Mouse (Mus musculus) lung, postnatal 25 days (tissue): ENCODE results near the gene Patj.
"Not testable (repeated sequence)": the region's sequence is repeated elsewhere in the genome, so short reads cannot be mapped to it uniquely, and the experiment has no call there.

Experiments
- DNase-seq: peaks from one replicate; pipeline ENCODE4 v3.0.0; 2022; ENCODE audit warnings: low spot score

Patj gene

DNA sequence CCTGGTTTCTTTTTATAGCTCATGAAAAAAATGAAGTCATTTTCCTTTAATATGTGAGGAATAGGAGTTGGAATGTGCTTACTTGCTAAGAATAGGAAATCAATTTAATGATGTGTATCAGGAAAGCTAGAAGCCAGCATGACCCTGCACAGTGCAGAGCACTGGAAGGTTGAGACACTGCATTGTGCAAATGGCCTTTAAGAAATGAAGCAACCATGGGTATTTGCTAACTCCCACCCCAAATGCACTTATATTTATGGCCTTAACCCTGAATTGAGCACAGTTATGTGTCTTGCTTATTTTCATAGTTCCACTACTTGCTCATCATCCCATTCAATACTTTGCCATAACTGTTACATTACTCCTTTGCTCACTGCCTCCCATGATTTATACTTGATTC lies 181.7 kb downstream of the Patj start:
- DNase-seq = no peak

DNA sequence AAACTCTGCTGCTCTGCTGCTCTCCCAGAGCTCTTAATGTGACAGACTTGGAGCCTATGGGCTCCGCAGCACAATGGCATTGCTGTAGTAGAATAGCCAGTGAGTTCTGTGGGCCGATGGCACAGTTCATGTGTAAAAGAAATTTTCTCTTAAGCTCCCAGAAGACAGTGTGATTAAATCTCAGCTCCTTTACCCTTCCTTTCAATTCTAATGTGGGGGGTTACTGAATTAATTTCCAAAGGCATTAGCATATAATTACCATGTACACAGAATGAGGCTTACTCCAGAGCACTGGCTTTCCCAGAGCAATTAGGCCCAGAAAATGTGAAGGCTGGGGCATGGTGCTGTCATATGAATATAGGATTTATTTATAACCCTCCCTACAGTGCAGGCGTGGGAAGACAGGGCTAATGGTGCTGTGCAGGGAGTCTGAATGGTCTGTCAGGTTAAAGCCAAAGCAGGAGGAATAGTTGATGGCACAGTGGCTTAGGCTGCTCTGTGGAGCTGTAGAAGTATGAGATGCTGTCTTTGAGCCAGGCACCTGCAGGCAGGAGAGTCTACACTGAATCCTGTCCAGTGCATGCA lies 182.5 kb downstream of the Patj start:
- no peak for DNase-seq

DNA sequence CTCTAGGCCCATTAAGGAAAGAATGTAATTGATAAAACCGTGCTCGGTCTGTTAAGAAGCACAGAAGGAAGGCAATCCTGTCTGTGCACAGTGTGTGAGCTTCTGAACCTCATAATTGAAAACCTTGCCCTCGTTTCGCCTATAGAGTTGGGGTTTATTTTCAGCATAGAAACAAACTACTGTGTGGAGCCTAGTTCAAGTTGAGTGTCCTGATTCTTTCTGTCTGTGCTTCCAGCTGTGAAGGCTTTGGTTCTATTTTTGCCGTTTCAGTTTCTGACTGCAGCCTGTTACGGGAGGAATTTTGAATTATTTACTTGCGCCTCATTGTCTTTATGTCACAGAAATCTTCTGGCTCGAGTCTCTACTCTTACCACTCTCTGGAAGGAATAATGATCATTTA lies 185.9 kb downstream of the Patj start:
- no peak for DNase-seq

DNA sequence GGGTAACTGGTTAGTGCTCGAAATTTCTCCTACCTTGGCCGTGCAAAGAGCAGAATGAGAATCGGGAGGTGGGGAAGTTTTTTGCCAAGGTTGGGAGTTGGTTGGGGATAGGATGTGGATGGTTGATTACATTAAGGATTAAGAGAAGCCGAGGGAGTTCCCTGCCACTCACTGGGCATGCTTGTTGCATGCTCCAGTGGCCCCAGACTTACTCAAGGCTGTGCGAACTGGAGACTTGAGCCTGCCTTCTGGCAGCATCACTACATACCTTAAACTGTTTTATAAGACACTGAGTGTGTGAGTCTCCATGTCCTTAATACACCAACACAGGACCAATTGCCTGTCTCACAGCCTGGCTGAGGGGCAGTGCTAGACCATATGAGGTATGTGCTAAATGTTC lies 188.4 kb downstream of the Patj start:
- no peak for DNase-seq

DNA sequence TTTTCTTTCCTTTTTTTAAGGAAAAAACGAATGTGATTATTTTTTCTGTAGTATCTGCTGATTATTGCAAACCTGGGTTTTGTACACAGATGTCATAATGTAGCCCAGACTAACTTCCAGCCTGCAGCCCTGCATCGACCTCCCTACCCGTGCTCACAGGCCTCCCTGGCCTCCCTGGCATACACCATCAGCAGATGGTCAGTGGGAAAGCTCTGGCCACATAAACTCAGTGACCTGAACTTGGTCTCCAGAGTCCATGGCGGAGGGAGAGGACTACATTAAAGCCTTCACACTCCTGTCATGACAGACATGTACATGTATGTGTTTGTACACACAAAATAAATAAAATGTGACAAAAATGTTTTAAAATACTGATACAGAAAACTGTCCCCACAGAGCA lies 190.7 kb downstream of the Patj start:
- no peak for DNase-seq

DNA sequence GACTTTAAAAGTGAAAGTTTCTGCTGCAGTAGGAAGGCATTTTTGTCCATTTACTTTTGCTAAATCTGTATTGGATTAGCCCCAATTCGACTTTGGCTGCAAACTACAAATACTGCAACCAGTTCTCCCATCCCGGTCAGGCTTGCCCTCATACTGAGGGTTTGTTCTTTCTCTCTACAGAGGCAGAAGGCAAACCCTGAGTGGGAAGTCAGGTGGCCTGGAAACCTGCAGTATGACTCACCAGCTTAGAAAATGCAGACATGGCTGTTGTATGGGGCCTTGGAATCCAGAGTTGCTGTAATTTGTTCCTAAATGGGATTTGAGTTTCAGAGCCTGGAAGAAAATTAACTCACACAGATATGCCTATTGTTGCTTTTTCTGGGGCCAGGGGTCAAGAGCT lies 192.1 kb downstream of the Patj start:
- no peak for DNase-seq

DNA sequence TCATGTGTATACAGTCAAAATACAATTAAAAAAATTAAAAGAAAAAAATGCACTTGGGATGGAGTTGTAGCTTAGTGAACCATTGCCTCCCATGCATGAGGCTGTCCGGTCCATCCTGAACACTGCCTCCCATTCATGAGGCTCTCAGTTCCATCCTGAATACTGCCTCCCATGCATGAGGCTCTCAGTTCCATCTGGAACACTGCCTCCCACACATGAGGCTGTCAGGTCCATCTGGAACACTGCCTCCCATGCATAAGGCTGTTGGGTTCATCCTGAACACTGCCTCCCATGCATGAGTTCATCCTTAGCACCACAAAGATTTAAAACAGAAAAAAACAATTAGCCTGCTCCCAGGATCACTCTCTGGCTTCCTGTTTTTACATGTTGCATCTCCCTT lies 198.4 kb downstream of the Patj start:
- DNase-seq = no peak

DNA sequence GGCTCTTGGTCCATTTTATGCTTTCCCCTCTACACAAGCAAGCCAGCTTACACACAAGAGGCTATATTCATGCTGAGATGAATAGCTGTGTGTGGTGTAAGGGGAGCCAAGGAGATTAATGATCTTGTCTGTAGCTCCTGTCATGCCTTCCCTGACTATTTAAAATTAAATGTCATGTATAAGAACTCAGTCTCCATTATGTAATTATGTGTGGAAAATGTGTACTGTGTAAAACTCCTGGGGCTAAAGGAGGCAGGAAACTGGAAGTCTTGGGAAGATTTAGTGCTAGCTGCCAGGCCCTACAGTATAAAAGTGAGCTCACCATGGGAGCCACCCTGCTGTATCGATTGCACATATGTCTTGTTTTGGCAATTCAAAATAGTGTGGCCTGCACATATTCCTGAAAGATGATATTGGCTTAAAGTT lies 203.0 kb downstream of the Patj start:
- DNase-seq = no peak

DNA sequence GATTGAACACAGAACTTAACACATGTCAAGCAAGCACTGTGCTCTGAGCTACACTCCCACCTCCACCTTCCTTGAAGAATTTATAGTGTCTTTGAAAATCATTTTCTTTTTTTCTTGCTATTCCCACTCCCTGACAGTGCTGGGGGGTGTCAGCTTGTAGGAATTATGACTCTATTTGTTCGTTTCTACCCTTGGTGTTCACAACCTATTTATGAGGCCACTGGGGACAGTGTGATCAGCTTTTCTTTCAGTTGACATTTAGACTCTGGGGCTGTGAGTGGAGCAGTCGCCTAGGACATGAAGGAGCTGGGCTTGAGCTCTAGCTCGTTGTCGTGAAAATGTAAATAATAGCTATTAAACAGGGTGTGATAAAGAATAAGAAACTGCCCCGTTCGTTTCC lies 203.8 kb downstream of the Patj start:
- no peak for DNase-seq

DNA sequence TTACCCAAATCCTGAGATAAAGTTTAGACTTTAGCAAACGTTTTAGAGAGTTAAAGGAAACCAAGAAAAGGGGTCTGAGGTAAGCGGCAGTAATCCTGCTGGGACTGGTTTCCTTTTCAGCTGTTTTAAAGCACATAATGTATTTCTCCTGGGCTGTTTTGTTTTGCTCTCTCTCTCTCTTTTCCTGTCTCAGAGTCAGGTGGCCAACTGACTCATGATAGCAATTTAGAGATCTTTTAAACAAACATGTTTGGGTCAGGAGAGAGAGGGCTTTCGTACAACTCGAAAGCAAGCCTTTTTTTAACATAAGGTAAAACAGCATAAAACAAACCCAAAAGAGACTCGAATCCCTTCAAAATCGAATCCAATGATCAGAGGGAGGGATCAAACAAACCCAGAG lies 207.5 kb downstream of the Patj start:
- no peak for DNase-seq

DNA sequence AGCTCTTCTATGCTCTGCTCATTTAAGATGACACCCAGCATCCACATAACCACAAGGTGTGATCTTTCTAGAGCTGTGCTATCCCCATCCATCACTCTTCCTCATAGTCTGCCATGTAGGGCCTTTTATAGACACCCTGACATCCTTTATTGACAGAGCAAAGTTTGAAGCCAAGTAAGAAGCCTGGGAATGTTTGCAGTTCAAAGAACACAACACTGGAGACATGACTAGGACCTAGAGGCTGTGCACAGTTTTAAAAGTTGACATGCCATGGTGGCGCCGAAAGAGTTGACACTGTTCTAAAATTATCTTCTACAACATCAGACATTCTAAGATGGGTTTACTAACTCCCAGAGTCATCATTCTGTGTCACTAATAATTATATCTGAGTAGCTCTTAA lies 214.9 kb downstream of the Patj start:
- no peak for DNase-seq

DNA sequence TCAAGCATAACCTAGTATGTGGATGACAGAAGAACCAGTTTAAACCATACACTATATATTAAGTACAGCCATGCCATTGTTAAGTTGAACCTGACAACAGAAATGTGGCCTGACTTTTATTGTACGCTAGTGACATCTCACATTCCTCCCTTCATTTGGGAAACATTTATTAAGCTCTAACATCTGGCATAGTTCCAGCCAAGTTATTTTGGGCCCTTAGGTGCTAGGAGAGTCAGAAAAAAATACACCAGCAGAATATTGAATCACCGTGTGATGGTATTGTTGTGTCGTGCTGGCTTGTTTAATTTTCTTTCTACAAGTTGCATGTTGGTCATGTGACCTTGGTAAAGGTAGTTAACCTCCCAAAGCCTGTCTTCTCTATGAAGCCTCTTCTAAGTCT lies 218.8 kb downstream of the Patj start:
- DNase-seq = no peak

DNA sequence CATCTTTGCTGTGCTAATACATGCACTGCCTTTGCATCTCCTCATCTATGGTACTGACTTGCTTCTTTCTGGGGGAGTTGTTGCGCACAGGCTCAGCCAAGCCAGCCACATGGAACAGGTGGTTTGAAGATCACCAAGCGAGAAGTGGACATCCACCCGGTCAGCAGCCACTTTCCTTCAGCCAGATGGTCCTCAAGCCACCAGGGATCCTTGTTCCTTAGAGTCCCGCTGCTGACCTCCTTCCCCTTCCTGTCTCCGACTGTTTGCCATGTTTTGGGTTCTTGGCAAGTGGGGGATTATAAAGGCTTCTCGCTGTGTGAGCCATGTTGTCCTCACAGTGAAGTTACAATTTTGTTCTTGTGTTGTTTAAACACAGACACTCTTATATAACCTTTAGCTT lies 223.6 kb downstream of the Patj start:
- no peak for DNase-seq

DNA sequence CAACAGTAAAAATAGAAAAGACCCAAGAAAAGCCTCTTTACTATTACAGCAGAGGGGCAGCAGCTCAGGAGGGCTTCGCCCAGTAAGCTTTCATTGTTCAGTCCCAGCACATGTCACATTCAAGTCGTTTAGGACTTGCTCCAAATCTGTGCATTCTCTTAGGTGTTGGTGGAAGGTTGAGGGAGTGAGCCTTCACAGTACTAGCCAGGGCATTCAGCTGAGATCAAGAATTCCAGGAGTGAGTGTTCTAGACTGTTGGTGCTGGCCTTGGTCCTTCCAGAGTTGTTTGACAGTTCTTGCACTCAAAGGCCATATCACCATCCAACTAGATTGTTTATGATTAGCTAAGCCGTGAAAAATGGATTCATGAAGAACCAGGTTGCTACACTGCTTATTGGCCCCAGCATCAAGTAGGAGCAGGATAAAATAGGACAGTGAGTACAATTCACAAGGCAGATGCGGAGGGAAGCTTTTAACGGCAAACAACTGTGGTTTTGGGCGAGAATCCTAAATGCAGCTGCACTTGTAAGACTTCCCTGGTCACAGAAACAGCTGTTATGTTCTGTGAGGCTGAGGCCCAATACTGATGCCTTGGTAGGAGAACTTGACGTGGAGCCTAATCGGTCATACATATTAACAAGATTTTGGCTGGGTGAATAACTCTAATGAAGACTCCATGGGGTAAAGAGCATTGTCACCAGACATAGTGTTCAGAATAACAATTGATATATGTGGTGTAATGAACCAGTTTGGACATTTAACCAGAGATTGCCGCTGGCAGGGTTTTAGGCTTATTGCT lies 225.6 kb downstream of the Patj start:
- no peak for DNase-seq

DNA sequence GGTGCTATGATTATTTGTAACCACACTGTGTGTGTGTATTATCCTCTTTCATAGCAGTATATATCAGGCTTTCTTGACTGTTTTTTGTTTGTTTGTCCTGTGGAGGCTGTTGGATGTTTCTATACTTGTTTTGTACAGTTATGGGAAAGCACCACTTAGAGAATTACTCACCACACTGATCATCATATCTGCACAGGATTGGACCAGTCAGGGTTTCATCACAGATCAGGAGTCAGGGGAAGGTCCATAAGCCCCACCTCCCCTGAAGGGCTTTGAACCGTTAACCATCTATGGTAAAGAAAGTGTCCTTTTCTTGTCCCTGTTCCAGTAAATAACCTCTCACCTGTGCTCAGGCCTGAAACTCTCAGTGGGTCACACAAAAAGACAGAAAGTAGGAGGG lies 226.6 kb downstream of the Patj start:
- no peak for DNase-seq

DNA sequence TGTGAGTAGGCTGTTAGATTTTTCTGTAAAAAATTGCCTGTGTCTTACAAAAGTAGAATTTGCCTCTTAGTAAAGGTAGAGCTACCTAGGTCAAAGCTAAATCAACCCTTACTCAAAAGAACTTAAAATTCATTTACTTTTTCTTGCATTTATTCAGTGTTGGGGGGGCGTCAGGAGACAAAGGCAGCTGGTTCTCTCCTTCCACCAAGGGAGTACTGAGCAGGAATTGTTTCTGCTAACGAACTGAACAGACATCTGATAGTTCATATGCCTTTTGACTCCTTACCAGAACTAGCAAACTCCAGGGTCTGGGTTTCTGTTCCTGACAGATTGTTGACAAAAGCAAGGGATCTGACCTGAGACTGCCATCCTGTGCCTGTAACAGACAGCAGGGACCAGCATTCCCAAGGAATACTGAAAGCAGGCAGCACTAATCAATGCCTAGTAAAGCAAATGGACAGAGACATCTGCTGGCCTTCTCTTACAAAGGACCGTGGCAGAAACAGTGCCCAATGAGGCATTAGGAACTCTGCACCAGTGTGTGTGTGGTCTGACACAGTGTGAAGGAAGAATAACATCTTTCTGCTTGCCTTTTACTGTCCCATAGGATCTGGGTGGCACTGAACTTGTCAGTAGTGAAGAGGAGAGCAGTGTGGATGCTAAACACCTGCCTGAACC lies 227.6 kb downstream of the Patj start:
- no peak for DNase-seq

DNA sequence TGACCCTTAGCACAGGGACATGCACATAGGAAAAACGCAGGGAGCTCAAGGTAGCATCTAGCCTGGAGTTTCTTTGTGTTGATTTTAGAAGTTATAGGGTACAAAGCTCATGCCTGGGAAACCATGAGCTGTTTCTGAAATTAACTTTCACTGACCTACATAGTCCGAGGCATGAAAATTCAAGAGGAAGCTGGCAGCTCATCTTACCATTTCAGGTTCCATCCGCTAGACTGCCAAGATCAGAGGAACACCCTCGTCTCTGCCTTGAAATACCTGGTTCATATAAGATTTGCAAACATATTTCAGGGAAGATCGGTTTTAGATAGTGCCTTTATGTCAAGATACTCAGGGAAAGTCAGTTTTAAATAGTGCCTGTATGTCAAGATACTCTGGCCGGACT lies 232.7 kb downstream of the Patj start:
- no peak for DNase-seq

DNA sequence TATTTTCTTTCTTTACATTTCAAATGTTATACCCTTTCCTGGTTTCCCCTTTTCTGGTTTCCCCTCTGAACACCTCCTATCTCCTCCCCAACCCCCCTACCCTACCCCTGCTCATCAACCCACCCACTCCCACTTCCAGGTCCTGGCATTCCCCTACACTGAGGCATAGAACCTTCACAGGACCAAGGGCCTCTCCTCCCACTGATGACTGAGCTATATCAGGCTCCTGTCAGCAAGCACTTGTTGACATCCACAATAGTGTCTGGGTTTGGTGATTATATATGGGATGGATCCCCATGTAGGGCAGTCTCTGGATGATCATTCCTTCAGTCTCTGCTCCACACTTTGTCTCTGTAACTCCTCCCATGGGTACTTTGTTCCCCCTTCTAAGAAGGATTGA lies 233.6 kb downstream of the Patj start:
- DNase-seq = not testable (repeated sequence)

DNA sequence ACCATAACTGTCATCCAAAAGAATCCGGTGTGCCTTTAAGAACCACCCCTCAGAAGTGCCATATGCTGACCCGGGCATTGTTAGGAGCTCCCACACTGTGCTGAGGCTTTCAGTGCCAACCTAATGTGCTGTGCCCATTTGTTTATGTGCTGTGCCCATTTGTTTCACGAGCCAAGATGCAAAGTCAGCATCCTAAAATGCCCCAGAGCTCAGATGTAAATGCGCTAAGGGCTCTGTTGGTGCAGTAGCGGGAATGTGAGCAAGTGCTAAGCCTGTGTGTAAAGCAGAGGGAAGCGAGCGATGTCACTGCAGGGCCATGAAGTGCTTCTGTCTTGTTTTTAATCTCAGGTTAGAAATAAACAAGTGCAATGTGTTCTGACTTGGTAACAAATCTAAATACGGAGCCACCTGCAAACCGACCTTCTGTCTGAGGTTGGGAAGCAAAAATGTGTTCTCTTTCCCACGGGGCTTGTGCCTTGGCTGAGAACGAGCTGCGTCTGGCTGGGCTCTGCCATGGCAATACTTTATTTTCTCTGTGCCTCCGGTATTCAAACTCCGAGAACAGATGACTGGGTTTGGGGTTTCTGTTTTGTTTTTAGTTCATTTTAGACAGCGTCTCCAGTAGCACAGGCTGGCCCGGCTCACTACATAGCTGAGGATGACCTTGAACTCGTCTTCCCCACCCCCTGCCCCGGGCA lies 239.7 kb downstream of the Patj start:
- DNase-seq = no peak

DNA sequence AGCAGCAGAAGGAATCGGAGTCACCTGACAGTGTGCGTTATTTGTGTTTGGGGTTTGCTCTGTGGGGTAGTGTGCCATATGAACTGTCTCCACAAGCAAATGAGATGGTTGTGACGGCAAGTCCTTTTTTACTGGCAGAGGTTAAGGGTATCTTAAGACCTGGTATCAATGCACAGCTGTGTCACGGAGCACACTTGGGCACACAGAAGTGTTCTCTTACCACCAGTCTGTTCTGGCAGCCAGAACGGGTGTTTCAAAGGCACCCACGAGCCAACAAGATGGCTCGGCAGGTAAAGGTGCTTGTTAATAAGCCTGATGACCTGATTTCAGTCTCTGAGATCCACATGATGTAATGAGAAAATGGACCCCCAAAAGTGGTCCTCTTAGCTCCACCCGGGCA lies 243.1 kb downstream of the Patj start:
- no peak for DNase-seq

DNA sequence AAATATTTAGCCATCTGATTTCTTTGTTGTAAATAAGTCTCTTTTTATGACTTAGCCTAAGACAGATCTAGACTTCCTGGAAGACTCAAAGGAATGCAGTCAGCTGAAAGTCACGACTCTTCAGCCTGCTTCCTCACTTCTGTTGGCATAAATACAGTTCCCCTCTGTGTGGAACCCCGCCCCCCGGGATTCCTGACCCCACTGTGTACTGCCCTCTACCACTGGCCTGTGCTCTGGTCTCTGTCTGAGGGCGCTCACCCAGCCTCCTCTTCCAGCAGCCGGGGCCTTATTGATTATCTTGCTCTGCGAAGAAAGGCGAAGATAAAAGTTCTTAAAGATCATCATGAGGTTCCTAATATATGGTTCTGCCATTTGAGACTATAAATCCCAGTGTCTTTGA lies 258.1 kb downstream of the Patj start:
- DNase-seq = no peak

DNA sequence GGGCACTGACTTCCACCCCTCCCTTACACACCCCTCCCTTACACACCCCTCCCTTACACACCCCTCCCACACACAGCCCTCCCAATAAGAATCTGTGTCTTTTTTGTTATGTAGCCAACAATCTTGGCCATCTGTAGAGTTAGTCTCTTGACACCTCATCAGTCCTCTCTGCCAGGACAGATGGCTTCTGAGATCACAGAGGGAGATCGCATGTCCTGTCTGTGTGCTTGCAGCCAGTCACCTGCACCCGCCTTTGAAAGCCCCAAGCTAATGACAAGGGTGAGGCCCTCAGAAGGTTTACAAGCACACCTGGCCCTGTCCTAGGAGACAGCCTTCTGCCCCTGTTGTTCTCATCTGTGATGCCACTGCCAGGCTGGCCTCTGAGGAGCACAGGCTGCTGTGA lies 258.8 kb downstream of the Patj start:
- no peak for DNase-seq

DNA sequence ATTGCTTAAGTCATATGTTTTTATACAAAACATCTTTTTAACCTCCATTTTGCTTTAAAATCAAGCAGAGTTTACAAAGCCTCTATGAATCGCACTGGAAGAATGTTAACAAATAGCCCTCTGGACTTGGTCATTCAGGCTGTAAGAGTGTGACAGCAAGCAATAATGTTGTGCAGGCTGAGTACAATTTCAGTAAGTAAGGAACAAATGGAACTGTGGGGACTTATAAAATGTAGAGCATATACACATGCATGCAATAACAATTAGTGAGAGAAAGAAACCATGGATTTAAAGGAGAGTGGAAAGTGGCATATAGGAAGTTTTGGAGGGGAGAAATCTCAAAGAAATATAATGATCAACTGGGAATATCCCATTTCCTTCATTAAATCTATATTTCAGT lies 261.2 kb downstream of the Patj start:
- DNase-seq = no peak
